8 mouse cellular contexts compared by ENCODE assay signal in genomic region chr3:153984428-153985340, GRCm38 (mm10). TPM values are rescaled to one million over a fixed set of nuclear protein-coding genes. Genes with fewer than 3 reads are reported as not detected.
DNase-seq lines count a peak whose midpoint lies in the region; ATAC-seq and TF ChIP-seq lines count a peak whose summit lies in the region.

No protein-coding gene starts in this region.

- DNase-seq in liver = peak; percentile 50
- peak; percentile 49 for DNase-seq in MEL-GATA-1-ER (ENCODE audit: extremely low read depth, low read depth)
- DNase-seq in embryo, embryonic 11 days = peak; percentile 65
- peak; percentile 6 for DNase-seq in kidney, adult 11 months
- DNase-seq in stomach, postnatal 0 days (ENCODE audit: low spot score) = peak; percentile 38
- no peak for DNase-seq in gastrocnemius, postnatal 25 days

- no peak for ATAC-seq in liver, embryonic 12.5 days
- ATAC-seq in lung, embryonic 15.5 days (ENCODE audit: borderline replicate concordance, extremely low read depth, low FRiP score, low TSS enrichment) = 0 out of 2 replicates have a peak, but pooled peaks have one; percentile 19
- ATAC-seq in stomach, postnatal 0 days (ENCODE audit: low FRiP score, low TSS enrichment) = no peak

- no peaks in the 10 kb centered on the region for H3K4me1 ChIP-seq in liver, embryonic 12.5 days
- H3K4me1 ChIP-seq in lung, embryonic 15.5 days = no peaks in the 10 kb centered on the region
- H3K4me1 ChIP-seq in stomach, postnatal 0 days (replicated peaks; ENCODE audit: control insufficient read depth, insufficient read depth) = no peaks in the 10 kb centered on the region

- no peaks in the 10 kb centered on the region for H3K36me3 ChIP-seq in liver, embryonic 12.5 days
- no peaks in the 10 kb centered on the region for H3K36me3 ChIP-seq in lung, embryonic 15.5 days
- no peaks in the 10 kb centered on the region for H3K36me3 ChIP-seq in stomach, postnatal 0 days (ENCODE audit: control insufficient read depth, insufficient read depth, low read length)

- TF ChIP-seq EP300 in stomach, postnatal 0 days (optimal IDR thresholded peaks at IDR 0.05) = no peak

- no peak overlapping the region for H3K9ac ChIP-seq in liver, embryonic 12.5 days
- no peak overlapping the region for H3K9ac ChIP-seq in lung, embryonic 15.5 days
- no peak overlapping the region for H3K9ac ChIP-seq in stomach, postnatal 0 days (ENCODE audit: low read length)

- peak; percentile 74 for TF ChIP-seq CTCF in stomach, postnatal 0 days (IDR thresholded peaks at IDR 0.05; ENCODE audit: low read depth)

- peaks cover 2% of the 10 kb centered on the region for H3K27me3 ChIP-seq in liver, embryonic 12.5 days (replicated peaks)
- H3K27me3 ChIP-seq in lung, embryonic 15.5 days = no peaks in the 10 kb centered on the region
- H3K27me3 ChIP-seq in stomach, postnatal 0 days (ENCODE audit: control insufficient read depth, insufficient read depth, low read length) = no peaks in the 10 kb centered on the region

- H3K27ac ChIP-seq in liver, embryonic 12.5 days = no peak overlapping the region
- H3K27ac ChIP-seq in lung, embryonic 15.5 days = no peak overlapping the region
- H3K27ac ChIP-seq in stomach, postnatal 0 days (replicated peaks) = no peak overlapping the region

- no peak overlapping the region for H3K4me3 ChIP-seq in liver, embryonic 12.5 days
- no peak overlapping the region for H3K4me3 ChIP-seq in lung, embryonic 15.5 days
- no peak overlapping the region for H3K4me3 ChIP-seq in stomach, postnatal 0 days (ENCODE audit: low read depth, low read length)

- H3K9me3 ChIP-seq in liver, embryonic 12.5 days (replicated peaks) = no peaks in the 10 kb centered on the region
- no peaks in the 10 kb centered on the region for H3K9me3 ChIP-seq in lung, embryonic 15.5 days
- no peaks in the 10 kb centered on the region for H3K9me3 ChIP-seq in stomach, postnatal 0 days (ENCODE audit: control insufficient read depth, low read length)

- 44% methylated on average over 10 of the region's 10 CpGs for WGBS in liver, embryonic 12.5 days (ENCODE audit: insufficient replicate concordance)
- WGBS in lung, embryonic 15.5 days = 45% methylated on average over 10 of the region's 10 CpGs
- 47% methylated on average over 10 of the region's 10 CpGs for WGBS in stomach, postnatal 0 days

- no peak overlapping the region; the same call in 1 of the 2 replicates for H3K4me2 ChIP-seq in liver, embryonic 12.5 days
- H3K4me2 ChIP-seq in lung, embryonic 15.5 days = no peak overlapping the region
- H3K4me2 ChIP-seq in stomach, postnatal 0 days (replicated peaks; ENCODE audit: low read depth) = no peak overlapping the region

RNA-seq across cellular contexts. Expression of gene Slc44a5, which starts 11.4 kb away (rescaled TPM):
- polyA plus RNA-seq in liver, embryonic 12.5 days (2016; fragmentation: Nextera tagmentation; extraction: Ambion mirVana) = 0.20 and 0.36 TPM in 2 replicates
- 0.25 and 0.33 TPM in 2 replicates for polyA plus RNA-seq in lung, embryonic 15.5 days (2015; fragmentation: Nextera tagmentation; extraction: Ambion mirVana)
- polyA plus RNA-seq in stomach, postnatal 0 days (2015; fragmentation: Nextera tagmentation; extraction: Ambion mirVana) = 0.40 and 0.53 TPM in 2 replicates
- under 1 TPM; 0.13 to 0.27 TPM for total RNA-seq in gastrocnemius, postnatal 25 days (2021)

RNA-seq across cellular contexts. Expression of gene Acadm, which starts 40.3 kb away (rescaled TPM):
- polyA plus RNA-seq in liver, embryonic 12.5 days (2016; fragmentation: Nextera tagmentation; extraction: Ambion mirVana) = 51.7 and 53.4 TPM in 2 replicates
- polyA plus RNA-seq in lung, embryonic 15.5 days (2015; fragmentation: Nextera tagmentation; extraction: Ambion mirVana) = 53.2 and 60.5 TPM in 2 replicates
- 85.5 and 88.0 TPM in 2 replicates for polyA plus RNA-seq in stomach, postnatal 0 days (2015; fragmentation: Nextera tagmentation; extraction: Ambion mirVana)
- 100 to 1,000 TPM; 256 to 346 TPM for total RNA-seq in gastrocnemius, postnatal 25 days (2021)
